Mouse (Mus musculus) erythroid progenitor cell, adult 5-6 weeks (primary cell): ENCODE results near the gene 1700017D01Rik. TPM values are rescaled to one million over a fixed set of nuclear protein-coding genes. Genes with fewer than 3 reads are reported as not detected.
"Not testable (repeated sequence)": the region's sequence is repeated elsewhere in the genome, so short reads cannot be mapped to it uniquely, and the experiment has no call there.

ENCODE experiments used
- ATAC-seq: replicated peaks from 2 replicates; pipeline ENCODE4 v1.8.0; 2016; ENCODE audit warnings: moderate number of reproducible peaks, mild to moderate bottlenecking, moderate TSS enrichment, inconsistent platforms; ENCODE audit not compliant: poor library complexity, low FRiP score, severe bottlenecking
- total RNA-seq, 2 experiments: library from RNA; stranded (forward) in 1 of 2; stranded (reverse) in 1 of 2; fragments of 150-400 nt in 1 of 2; fragments of 186-747, 209-891 nt in 1 of 2; gene quantifications; 2 replicates each; pipeline versions ENCODE4 v1.2.3 to v1.2.4; 2015 to 2017; ENCODE audit warnings: low replicate concordance in 2 of 2

The 1700017D01Rik gene
- total RNA-seq (2015; ENCODE audit: low replicate concordance) (not detected in 2 replicates), total RNA-seq (2017; ENCODE audit: low replicate concordance) (not detected in 2 replicates)

- ATAC-seq = not testable (repeated sequence)
Measured at GRCm38 (mm10) chr19:11130776-11131175, at the start of gene 1700017D01Rik. Gene 1700017D01Rik (minus strand): TSS chr19:11130876.

DNA sequence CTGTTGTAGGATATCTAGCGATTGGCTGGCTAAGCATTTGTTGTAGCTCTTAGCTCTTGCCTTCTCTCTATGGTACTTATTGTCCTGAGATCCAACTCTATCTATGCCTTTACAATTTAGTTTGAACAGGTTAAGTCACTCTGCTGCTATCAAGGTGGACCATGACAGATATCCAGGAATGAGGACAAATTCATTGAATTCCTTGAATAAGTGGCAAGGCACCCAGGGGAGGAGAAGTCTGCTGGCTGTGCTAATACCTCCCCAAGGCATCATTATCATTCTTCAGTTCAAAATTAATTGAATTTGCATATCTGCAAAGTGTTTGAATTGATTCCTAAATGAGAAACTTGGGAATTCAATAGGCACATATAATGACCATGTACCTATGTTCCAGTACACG is 46.8 kb upstream of the 1700017D01Rik start:
- no peak for ATAC-seq

- ATAC-seq = no peak
Measured at GRCm38 (mm10) chr19:11165172-11165571, 34.5 kb upstream of the 1700017D01Rik start, which contains the start of gene 1700025F22Rik. Gene 1700025F22Rik (minus strand): TSS chr19:11165320.

- not testable (repeated sequence) for ATAC-seq
Measured at GRCm38 (mm10) chr19:11157890-11158289, 27.2 kb upstream of the 1700017D01Rik start.

DNA sequence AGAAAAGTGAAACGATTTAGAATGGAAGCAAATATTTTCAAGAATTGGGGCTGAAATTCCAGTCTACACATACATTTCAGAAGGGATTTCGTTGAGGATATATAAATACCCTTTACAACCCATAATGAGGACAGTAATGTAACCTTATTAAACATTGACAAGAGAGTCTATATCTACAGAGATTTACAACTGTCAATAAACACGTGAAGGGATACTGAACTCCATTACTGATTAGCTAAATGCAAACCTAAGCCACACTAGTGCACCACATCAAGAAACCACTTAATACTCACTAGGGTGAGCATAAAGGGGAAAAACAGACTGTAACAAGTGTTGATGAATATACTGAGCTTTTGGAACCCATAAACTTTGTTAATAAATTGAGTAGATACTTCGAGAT is 4.7 kb upstream of the 1700017D01Rik start:
- no peak for ATAC-seq

GRCm38 (mm10) chr19:11134852-11135251 is 4.2 kb upstream of the 1700017D01Rik start:
- no peak for ATAC-seq

- no peak for ATAC-seq
Measured at GRCm38 (mm10) chr19:11129702-11130101, 974 bp downstream of the 1700017D01Rik start.

DNA sequence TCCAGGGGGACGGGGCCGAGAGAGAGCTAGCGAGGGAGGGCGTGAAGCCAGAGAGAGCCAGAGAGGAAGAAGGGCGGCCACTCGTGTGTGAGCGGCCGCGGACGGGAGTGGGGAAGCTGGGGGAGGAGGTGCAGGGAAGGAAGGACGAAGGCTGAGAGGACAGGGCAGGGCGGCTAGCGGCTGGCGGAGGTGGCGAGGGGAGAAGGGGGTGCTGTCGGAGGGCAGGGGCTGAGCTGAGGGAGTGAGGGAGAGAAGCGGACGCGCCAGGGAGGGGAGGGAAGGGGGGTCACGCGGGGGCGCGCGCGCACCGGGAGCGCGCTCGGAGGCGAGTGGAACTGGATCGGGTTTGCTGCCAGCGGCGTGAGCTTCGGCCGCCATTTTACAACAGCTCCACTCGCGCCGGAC is 9.7 kb downstream of the 1700017D01Rik start:
- ATAC-seq = peak; percentile 95

GRCm38 (mm10) chr19:11119338-11119737 is 11.3 kb downstream of the 1700017D01Rik start:
- no peak for ATAC-seq

GRCm38 (mm10) chr19:11107746-11108145 is 22.9 kb downstream of the 1700017D01Rik start:
- ATAC-seq = no peak

DNA sequence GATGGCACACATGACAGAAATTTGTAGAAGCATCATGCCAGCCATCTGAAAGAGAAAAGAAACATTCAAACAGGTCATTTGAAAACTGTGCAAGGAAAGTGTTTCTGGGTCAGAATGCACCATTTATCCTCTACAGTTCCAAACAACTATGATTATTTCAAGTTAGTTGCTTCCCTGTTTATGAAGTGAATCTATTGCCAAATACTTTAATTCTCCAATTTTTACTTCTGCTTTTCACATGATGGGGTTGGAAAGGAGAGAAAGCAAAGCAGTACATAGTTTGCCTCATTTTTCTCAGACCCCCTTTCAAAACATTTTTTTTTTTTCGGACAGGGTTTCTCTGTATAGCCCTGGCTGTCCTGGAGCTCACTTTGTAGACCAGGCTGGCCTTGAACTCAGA is 28.8 kb downstream of the 1700017D01Rik start:
- no peak for ATAC-seq

DNA sequence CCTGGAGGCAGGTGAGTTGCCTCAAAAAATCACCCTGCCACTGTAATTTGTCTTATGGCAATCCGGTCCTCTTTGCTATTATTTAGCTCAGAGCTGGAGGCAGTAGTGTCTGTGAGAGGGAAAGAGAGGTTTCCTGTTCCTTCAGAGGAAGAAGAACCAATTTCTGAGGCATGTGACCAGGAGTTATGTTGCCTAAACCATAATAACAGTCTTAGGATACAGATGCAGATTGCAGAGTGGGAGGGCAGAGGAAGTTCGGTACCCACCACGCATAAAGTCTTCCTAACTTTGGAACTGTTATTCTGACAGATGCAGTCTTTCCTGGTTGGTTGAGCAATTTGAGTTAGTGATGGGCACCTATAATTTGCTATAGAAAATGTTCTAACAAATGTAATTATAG is 32.3 kb downstream of the 1700017D01Rik start:
- no peak for ATAC-seq

DNA sequence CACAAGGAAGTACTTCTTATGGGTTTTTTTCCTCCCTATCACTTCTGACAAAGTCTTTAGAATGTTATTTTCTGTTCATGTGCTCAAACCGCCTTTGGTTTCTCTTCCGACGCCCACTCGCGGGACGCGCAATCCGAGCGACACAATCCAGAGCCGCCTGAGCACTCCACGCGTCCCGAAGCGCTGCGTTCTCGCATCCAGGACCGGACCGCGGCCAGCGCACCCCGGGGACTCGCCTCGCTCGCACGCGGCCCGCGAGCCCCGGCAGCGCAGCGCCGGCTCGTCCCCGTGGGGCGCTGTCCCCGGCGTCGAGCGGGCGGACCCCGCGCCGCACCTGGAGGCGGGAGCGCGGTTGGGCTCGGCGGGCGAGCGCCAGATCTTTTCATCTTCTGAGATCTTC is 38.5 kb downstream of the 1700017D01Rik start:
- ATAC-seq = not testable (repeated sequence)

DNA sequence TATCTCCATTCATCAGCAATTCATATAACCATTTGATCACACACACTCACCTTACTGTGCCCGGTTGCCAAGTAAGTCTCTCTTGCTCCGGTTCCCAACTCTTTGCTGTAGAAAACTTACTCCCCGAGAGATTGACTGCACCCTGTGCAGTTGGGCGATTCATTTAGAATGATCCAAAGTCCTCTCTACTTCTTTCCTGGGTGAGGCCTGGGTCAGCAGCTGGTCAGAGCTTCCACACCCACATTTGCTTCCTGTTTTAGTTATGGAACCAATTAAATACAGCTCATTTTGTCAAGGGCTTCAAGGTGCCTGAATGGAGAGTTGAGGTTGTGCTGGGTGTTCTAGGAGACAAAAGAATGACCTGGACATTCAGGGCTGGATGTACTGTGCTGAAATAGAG is 49.7 kb downstream of the 1700017D01Rik start, which contains the start of gene Ms4a8a:
TSS of gene Ms4a8a (minus strand) at position 169 of the 400 bp plus-strand sequence.
- no peak for ATAC-seq

DNA sequence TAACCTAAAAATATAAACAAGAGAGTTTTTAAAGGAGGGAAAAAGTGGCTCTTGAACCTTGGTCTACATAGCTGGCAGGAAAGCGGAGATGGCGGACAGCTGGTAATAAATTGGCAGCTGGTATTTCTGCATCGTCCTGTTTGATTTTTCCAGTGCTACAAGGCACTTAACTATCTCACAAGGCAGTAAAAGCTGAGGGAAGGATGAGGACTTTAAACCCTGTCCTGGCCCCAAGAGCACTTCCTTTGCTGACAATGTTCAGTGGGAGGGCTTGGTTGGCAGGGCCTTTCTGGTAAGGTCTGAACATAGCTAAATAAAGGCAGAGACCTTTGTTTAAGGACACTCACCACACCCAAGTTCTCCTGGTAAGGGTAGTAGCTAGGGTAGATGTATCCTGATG is 60.3 kb downstream of the 1700017D01Rik start:
- no peak for ATAC-seq

DNA sequence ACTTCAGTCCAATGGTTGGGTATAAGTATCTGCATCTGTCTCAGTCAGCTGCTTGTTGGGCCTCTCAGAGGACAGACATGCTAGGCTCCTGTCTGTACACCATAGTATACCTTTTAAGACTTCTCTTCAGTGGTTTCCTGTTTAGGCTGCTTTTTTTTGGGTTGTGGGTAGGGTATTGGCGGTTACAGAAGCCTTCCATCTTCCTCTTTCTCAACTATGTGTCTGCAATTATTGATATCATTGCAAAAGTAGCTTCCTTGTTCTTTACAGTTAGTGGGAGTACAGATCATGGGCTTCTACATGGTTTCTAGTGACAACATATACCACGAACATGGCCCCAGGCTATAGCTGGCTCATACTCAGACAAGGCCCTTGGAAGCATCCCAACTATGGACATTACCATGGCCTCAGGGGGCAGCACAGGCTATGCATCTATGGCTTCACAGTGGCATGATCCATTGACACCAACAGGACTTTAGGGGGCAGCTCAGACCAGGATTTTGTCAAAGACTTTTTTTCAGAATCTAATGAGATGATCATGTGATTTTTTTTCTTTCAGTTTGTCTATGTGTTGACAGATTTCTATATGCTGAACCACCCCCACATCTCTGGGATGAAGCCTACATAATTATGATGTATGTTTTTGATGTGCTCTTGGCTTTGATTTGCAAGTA is 65.3 kb downstream of the 1700017D01Rik start:
- no peak for ATAC-seq

DNA sequence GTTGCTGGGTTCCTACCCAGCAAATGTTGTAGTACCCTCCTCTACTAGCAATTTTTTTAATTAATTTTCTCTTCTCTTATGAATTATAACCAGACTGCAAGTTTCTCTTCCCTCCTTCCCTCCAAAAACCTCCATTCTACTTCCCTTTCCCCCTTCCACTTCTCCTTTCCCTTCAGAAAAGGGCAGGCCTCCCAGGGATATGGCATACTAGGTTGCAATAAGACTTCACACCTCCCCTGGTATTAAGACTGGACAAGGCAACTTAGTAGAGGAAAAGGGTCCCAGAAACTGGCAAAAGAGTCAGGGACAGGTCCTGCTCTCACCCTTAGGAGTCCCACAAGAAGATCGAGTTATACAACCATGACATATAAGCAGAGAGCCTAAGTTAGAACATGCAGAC is 69.8 kb downstream of the 1700017D01Rik start:
- no peak for ATAC-seq

DNA sequence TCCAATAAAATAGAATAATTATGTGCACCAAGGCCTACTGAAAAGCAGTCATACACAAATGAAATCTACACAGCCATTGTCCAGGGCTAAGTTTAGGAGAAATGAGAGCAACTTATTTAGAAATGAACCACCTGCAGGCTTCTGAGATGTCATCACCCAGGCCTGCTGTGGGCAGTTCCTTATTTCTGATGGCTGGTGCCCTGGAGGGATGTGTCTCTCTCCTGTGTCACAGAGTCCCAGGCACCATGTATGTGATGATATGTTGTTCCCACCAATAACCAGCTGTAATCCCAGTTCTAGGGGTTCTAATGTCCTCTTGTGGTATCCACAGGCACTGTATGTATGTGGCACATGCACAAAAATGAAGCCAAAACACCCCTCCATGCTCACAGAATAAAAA is 70.7 kb downstream of the 1700017D01Rik start:
- ATAC-seq = no peak

GRCm38 (mm10) chr19:11055700-11056099 is 75.0 kb downstream of the 1700017D01Rik start:
- ATAC-seq = not testable (repeated sequence)

DNA sequence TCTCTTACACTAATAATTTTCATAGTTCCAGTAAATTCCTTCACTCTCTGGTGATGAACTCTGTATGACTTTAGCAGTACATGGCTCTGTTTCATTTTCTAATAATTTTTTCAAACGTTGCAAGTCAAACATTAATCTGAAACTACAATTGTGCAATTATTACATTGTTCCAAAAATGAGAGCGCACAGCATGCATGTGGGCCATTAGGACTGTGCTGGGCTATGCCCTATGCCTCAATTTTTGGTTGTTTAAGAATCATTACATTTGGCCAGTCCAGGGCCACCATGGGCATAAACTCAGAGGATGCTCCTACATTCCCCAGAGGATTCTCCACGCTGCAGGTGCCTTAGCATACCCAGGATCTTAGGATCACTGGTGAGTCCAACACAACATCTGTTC is 77.4 kb downstream of the 1700017D01Rik start:
- no peak for ATAC-seq

- no peak for ATAC-seq
Measured at GRCm38 (mm10) chr19:11052877-11053276, 77.8 kb downstream of the 1700017D01Rik start.

DNA sequence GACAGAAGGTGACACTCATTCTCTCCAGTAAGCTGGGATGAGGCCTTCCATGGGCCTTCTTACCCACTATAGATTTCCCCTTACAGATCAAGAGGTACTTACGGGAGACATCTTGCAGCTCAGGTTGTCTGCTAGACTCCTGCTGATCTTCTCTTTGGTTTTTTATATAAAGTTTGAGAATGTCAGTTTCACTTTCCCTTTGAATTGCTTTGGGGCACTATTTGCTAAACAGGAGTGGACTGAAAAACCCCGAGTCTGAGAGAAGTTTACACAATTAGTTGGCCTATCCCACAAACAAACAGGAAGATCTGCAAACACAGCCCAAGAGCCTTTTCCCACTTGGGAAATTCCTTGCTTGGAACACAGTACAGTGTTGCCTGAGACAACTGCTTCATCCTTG is 80.4 kb downstream of the 1700017D01Rik start:
- no peak for ATAC-seq
